Mouse (Mus musculus): Measurements from ENCODE around the gene Prelid1. TPM values are rescaled to one million over a fixed set of nuclear protein-coding genes. Genes with fewer than 3 reads are reported as not detected.

The Prelid1 gene
- total RNA-seq (2014; rRNA removed): 208 and 210 TPM in 2 replicates
- 318 and 326 TPM in 2 replicates for polyA plus RNA-seq (2015; fragmentation: Nextera tagmentation; extraction: Ambion mirVana)

DNA sequence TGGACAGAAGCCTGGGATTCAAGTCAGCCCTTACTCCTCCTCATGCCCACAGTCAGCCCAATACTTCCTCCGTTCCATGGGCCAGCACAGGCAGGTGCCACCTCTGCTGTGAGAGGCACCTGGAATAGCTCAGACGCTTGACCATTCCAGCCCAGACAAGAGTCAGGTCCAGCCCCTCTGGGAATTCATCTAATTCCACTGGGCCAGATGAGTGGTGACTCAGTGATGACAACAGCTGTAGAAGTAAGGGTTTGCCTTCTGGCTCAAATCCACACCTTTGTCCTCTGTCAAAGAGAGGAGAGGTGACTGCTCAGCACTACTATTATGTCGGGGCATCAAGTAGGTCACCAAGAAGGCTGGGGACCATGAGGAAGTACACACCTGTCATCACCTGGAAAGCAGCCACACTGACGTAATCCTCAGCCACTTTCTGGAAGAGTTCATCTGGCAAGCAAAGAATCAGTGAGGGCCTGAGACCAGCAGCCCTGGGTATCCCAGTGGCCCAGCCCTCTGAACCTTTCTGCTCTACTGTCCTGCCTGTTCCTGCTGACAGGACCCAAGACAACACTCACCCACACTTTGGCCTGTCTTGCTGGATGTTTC is at the start of gene Prelid1:
Gene Prelid1 (plus strand): TSS at position 570 of the 603 bp plus-strand sequence.
- no peak for ATAC-seq (ENCODE audit: low FRiP score)
- Histone ChIP-seq H3K36me3 (ENCODE audit: insufficient read depth, low read length) (peaks cover 13% of the 10 kb centered on the region), H3K4me1 (ENCODE audit: insufficient read depth, low read length) (peaks cover 11% of the 10 kb centered on the region), H3K4me3 (ENCODE audit: low read depth, low read length) (peak within 1 kb of the TSS; percentile 99), H3K27me3 (ENCODE audit: insufficient read depth, low read length) (no peaks in the 10 kb centered on the region), H3K27ac (ENCODE audit: low read depth, low read length) (peak within 1 kb of the TSS; percentile 76; the same call in 1 of the 2 replicates), H3K4me2 (ENCODE audit: low read depth, low read length, poor library complexity, severe bottlenecking) (peak within 1 kb of the TSS; percentile 86), H3K9me3 (ENCODE audit: low read length) (no peaks in the 10 kb centered on the region), H3K9ac (replicated peaks; ENCODE audit: low read length, poor library complexity, severe bottlenecking) (peak within 1 kb of the TSS; percentile 91)
- DNase-seq (ENCODE audit: low spot score): no peak
- TF ChIP-seq CTCF (IDR thresholded peaks at IDR 0.05): no peak
- 84% methylated on average over 4 of the region's 4 CpGs for WGBS

DNA sequence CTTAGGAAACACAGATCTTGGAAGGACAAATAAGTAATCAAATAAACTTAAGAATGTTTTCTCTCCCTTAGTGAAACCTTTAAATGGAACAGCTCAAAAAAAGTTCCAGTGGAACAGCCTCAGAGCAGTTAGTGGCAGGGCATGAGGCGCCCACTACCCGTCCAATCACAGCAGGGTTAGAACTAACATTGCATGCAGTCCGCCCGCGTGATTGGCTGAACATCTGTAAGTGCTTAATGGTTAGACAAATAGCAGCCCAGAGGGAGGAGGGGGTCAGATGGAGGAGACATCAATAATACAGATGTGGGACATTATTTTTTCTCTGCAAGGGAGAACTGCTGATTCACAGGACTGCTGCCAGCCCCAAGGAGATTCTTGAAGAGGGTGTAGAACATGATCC is 43.1 kb upstream of the Prelid1 start:
- no peak for TF ChIP-seq CTCF (IDR thresholded peaks at IDR 0.05)
- H3K9ac ChIP-seq (replicated peaks; ENCODE audit: low read length, poor library complexity, severe bottlenecking): no peak overlapping the region
- no peaks in the 10 kb centered on the region for H3K4me1 ChIP-seq (ENCODE audit: insufficient read depth, low read length)
- no peak overlapping the region for H3K27ac ChIP-seq (ENCODE audit: low read depth, low read length)
- WGBS: 90% methylated on average over 5 of the region's 5 CpGs
- no peak overlapping the region for H3K4me2 ChIP-seq (ENCODE audit: low read depth, low read length, poor library complexity, severe bottlenecking)
- no peaks in the 10 kb centered on the region for H3K27me3 ChIP-seq (ENCODE audit: insufficient read depth, low read length)
- no peak overlapping the region for H3K4me3 ChIP-seq (ENCODE audit: low read depth, low read length)
- no peaks in the 10 kb centered on the region for H3K9me3 ChIP-seq (ENCODE audit: low read length)
- ATAC-seq (ENCODE audit: low FRiP score) (no peak), DNase-seq (ENCODE audit: low spot score) (no peak)
- peaks cover 23% of the 10 kb centered on the region for H3K36me3 ChIP-seq (ENCODE audit: insufficient read depth, low read length)

DNA sequence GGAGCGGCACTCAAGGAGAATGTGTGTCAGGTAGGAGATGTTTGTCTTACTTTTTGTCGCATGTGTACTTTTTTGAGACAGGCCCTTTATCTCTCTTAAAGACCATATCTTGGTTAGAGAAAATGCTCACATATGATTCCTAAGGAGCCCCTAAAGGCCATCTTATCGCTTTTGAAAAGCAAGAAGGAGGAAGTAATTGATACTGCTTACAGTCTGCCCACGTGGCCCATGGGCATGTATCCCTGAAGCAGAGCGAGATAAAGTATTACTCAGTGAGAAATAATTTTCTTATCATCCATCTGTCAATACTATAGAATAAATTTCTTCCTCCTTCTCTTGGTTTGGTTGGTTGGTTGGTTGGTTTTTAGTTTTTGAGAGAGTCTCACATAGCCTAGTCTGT is 42.7 kb upstream of the Prelid1 start:
- no peak for DNase-seq (ENCODE audit: low spot score)
- H3K4me3 ChIP-seq (ENCODE audit: low read depth, low read length): no peak overlapping the region
- peaks cover 23% of the 10 kb centered on the region for H3K36me3 ChIP-seq (ENCODE audit: insufficient read depth, low read length)
- ATAC-seq (ENCODE audit: low FRiP score): no peak
- H3K9ac ChIP-seq (replicated peaks; ENCODE audit: low read length, poor library complexity, severe bottlenecking): no peak overlapping the region
- no peaks in the 10 kb centered on the region for H3K4me1 ChIP-seq (ENCODE audit: insufficient read depth, low read length)
- H3K4me2 ChIP-seq (ENCODE audit: low read depth, low read length, poor library complexity, severe bottlenecking): no peak overlapping the region
- H3K27ac ChIP-seq (ENCODE audit: low read depth, low read length): no peak overlapping the region
- WGBS: 97% methylated on average over 5 of the region's 5 CpGs
- H3K9me3 ChIP-seq (ENCODE audit: low read length): no peaks in the 10 kb centered on the region
- no peaks in the 10 kb centered on the region for H3K27me3 ChIP-seq (ENCODE audit: insufficient read depth, low read length)
- TF ChIP-seq CTCF (IDR thresholded peaks at IDR 0.05): no peak

DNA sequence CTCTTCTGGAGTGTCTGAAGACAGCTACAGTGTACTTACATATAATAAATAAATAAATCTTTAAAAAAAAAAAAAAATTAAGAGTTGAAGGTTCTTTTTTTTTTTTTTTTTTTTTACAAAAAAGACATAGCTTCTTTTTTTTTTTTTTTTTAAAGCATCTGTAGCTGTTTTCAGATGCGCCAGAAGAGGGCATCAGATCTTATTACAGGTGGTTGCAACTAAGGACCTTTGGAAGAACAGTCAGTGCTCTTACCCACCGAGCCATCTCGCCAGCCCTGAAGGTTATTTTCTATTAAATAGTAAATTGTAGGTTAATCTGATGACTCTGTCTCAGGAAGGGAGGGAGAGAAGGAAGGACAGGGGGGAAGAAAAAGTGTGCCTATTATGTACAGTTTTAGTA is 31.4 kb upstream of the Prelid1 start:
- H3K4me2 ChIP-seq (ENCODE audit: low read depth, low read length, poor library complexity, severe bottlenecking): no peak overlapping the region
- peaks cover 20% of the 10 kb centered on the region for H3K36me3 ChIP-seq (ENCODE audit: insufficient read depth, low read length)
- no peak overlapping the region for H3K4me3 ChIP-seq (ENCODE audit: low read depth, low read length)
- TF ChIP-seq CTCF (IDR thresholded peaks at IDR 0.05): peak; percentile 43
- no peaks in the 10 kb centered on the region for H3K27me3 ChIP-seq (ENCODE audit: insufficient read depth, low read length)
- H3K9ac ChIP-seq (replicated peaks; ENCODE audit: low read length, poor library complexity, severe bottlenecking): no peak overlapping the region
- no peaks in the 10 kb centered on the region for H3K9me3 ChIP-seq (ENCODE audit: low read length)
- ATAC-seq (ENCODE audit: low FRiP score): no peak
- no peak overlapping the region for H3K27ac ChIP-seq (ENCODE audit: low read depth, low read length)
- no peaks in the 10 kb centered on the region for H3K4me1 ChIP-seq (ENCODE audit: insufficient read depth, low read length)
- 82% methylated on average over 3 of the region's 3 CpGs for WGBS
- peak; percentile 8 for DNase-seq (ENCODE audit: low spot score)

DNA sequence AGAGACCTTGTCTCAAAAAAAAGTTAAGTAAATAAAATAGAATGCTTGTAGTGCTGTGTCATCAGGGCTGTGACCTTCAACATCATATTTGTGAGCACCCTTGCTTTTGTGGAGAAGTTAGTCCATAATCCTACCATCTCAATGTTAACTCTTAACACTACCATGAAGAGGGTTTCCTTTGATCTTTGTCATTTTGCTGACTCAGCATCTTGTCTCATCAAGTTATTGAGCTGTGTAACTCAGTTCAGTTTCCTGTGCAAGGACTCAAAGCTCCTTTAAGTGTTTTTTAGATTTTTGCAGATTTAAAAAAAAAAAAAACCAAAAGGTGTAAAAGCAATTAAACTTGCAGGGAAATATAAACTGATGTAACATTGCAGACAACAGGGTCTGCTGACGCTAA is 23.5 kb upstream of the Prelid1 start:
- H3K36me3 ChIP-seq (ENCODE audit: insufficient read depth, low read length): peaks cover 37% of the 10 kb centered on the region

DNA sequence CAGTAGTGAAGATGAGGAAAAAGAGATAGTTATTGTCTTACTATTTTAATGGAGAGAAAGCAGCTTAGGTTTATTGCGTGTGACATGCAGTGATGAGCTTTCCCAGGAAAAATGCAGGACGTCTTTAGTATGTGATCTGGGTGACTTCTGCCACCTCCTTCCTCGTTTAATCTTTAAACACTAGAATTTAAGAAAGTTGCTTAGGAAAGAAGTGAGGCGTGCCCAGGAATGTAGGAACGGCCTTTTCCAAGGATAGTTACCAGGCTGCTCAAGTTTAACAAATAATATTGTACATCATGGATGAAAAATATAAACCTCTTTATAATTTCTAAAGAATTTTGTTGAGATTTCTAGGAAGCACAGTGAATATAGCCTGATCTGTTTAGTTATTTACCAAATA is 19.4 kb upstream of the Prelid1 start:
- H3K9me3 ChIP-seq (ENCODE audit: low read length): no peaks in the 10 kb centered on the region
- H3K27me3 ChIP-seq (ENCODE audit: insufficient read depth, low read length): no peaks in the 10 kb centered on the region
- ATAC-seq (ENCODE audit: low FRiP score): no peak
- H3K4me3 ChIP-seq (ENCODE audit: low read depth, low read length): no peak overlapping the region
- no peak overlapping the region for H3K27ac ChIP-seq (ENCODE audit: low read depth, low read length)
- H3K9ac ChIP-seq (replicated peaks; ENCODE audit: low read length, poor library complexity, severe bottlenecking): no peak overlapping the region
- H3K4me1 ChIP-seq (ENCODE audit: insufficient read depth, low read length): no peaks in the 10 kb centered on the region
- WGBS: 91% methylated on average over 5 of the region's 5 CpGs
- no peak overlapping the region for H3K4me2 ChIP-seq (ENCODE audit: low read depth, low read length, poor library complexity, severe bottlenecking)
- DNase-seq (ENCODE audit: low spot score): no peak
- peaks cover 37% of the 10 kb centered on the region for H3K36me3 ChIP-seq (ENCODE audit: insufficient read depth, low read length)
- TF ChIP-seq CTCF (IDR thresholded peaks at IDR 0.05): no peak

More for the DNA sequence above, 23.5 kb upstream of the Prelid1 start:
- WGBS: 96% methylated on average over 1 of the region's 1 CpGs
- DNase-seq (ENCODE audit: low spot score) (no peak), ATAC-seq (ENCODE audit: low FRiP score) (no peak)
- no peak for TF ChIP-seq CTCF (IDR thresholded peaks at IDR 0.05)
- Histone ChIP-seq H3K9ac (replicated peaks; ENCODE audit: low read length, poor library complexity, severe bottlenecking) (no peak overlapping the region), H3K27ac (ENCODE audit: low read depth, low read length) (no peak overlapping the region), H3K4me2 (ENCODE audit: low read depth, low read length, poor library complexity, severe bottlenecking) (no peak overlapping the region), H3K27me3 (ENCODE audit: insufficient read depth, low read length) (no peaks in the 10 kb centered on the region), H3K4me3 (ENCODE audit: low read depth, low read length) (no peak overlapping the region), H3K4me1 (ENCODE audit: insufficient read depth, low read length) (no peaks in the 10 kb centered on the region), H3K9me3 (ENCODE audit: low read length) (no peaks in the 10 kb centered on the region)

Data from midbrain, postnatal 0 days (tissue).